Mouse (Mus musculus) monocyte, adult 59 days (primary cell): ENCODE results near the gene Fam162b. TPM values are rescaled to one million over a fixed set of nuclear protein-coding genes. Genes with fewer than 3 reads are reported as not detected.

ENCODE experiments used
- total RNA-seq, 2 experiments: library from RNA; stranded (reverse); gene quantifications; one replicate each; pipeline ENCODE4 v1.2.4; 2023

Gene Fam162b
- total RNA-seq = not detected

GRCm38 (mm10) chr10:51590139-51590574 is at the start of gene Fam162b:
Gene Fam162b, minus strand, starts transcription at chr10:51590517.

GRCm38 (mm10) chr10:51631411-51632136 is 41.3 kb upstream of the Fam162b start, which contains the start of gene Gprc6a:
Gene Gprc6a, minus strand, starts transcription at chr10:51631461.

Other genes with a start within 250 kb of the Fam162b start
- 100 to 1,000 TPM; 144 to 171 TPM for gene Gm49339, start 109.9 kb downstream of the Fam162b start, total RNA-seq
- 100 to 1,000 TPM; 511 to 579 TPM for gene Lilr4b, start 109.9 kb downstream of the Fam162b start, total RNA-seq
- gene Lilrb4a, start 99.6 kb downstream of the Fam162b start, total RNA-seq = 100 to 1,000 TPM; 634 to 849 TPM
- gene Gprc6a, start 40.9 kb upstream of the Fam162b start, total RNA-seq = not detected
- gene Rfx6, start 87.2 kb upstream of the Fam162b start, total RNA-seq = not detected